Mouse (Mus musculus) liver, embryonic 15.5 days (tissue): ENCODE results near the gene Csf1. TPM values are rescaled to one million over a fixed set of nuclear protein-coding genes. Genes with fewer than 3 reads are reported as not detected.

Experiments
- ATAC-seq: fragments of 200-750 bp; cut with Nextera tagmentation; 2 replicates; pipeline ENCODE4 v1.8.0; 2017; ENCODE audit warnings: moderate number of reproducible peaks, mild to moderate bottlenecking, moderate library complexity; ENCODE audit not compliant: insufficient read depth
- H3K27ac ChIP-seq: fragments of 300-500 bp; sonication (generic); replicated peaks from 2 replicates; pipeline ENCODE4 v1.5.1; 2015; ENCODE audit warnings: mild to moderate bottlenecking, inconsistent platforms
- H3K27me3 ChIP-seq: fragments of 300-500 bp; sonication (generic); 2 replicates; pipeline ENCODE4 v1.6.1; 2015; ENCODE audit warnings: mild to moderate bottlenecking, inconsistent platforms
- H3K36me3 ChIP-seq: fragments of 300-500 bp; sonication (generic); replicated peaks from 2 replicates; pipeline ENCODE4 v1.6.1; 2015; ENCODE audit warnings: moderate library complexity, mild to moderate bottlenecking, inconsistent platforms
- H3K4me1 ChIP-seq: fragments of 300-500 bp; sonication (generic); replicated peaks from 2 replicates; pipeline ENCODE4 v1.6.1; 2015; ENCODE audit warnings: inconsistent platforms
- H3K4me2 ChIP-seq: fragments of 300-500 bp; sonication (generic); 2 replicates; pipeline ENCODE4 v1.6.1; 2015; ENCODE audit warnings: moderate library complexity, mild to moderate bottlenecking, inconsistent platforms
- H3K4me3 ChIP-seq: fragments of 300-500 bp; sonication (generic); replicated peaks from 2 replicates; pipeline ENCODE4 v1.5.1; 2015; ENCODE audit warnings: mild to moderate bottlenecking, inconsistent platforms
- H3K9ac ChIP-seq: fragments of 300-500 bp; sonication (generic); 2 replicates; pipeline ENCODE4 v1.6.1; 2015; ENCODE audit warnings: moderate library complexity, mild to moderate bottlenecking, inconsistent platforms
- H3K9me3 ChIP-seq: fragments of 300-500 bp; sonication (generic); replicated peaks from 2 replicates; pipeline ENCODE4 v1.6.1; 2016; ENCODE audit warnings: inconsistent platforms
- WGBS: fragments of 180-500 bp; shearing (Covaris S2); methylation state at CpG from one replicate; pipeline ENCODE4 v1.1.7; 2015; ENCODE audit warnings: mixed read lengths; ENCODE audit not compliant: insufficient replicate concordance; 5-methylcytosine and 5-hydroxymethylcytosine counted together
- polyA plus RNA-seq: library from polyadenylated mRNA; unstranded; fragments of >200 nt; fragmentation: Nextera tagmentation; extraction: Ambion mirVana; gene quantifications from 2 replicates; pipeline ENCODE4 v1.2.1, GENCODE M21; 2015

Gene Csf1
- polyA plus RNA-seq, 1 experiment from 2014 or later: 6.3 TPM

GRCm38 (mm10) chr3:107793300-107794201 is 33.3 kb upstream of the Csf1 start:
- ATAC-seq: no peak
- 41% methylated on average over 10 of the region's 10 CpGs for WGBS
- Histone ChIP-seq H3K9me3 (no peaks in the 10 kb centered on the region), H3K27ac (no peak overlapping the region), H3K4me2 (no peak overlapping the region), H3K4me1 (peaks cover 13% of the 10 kb centered on the region), H3K9ac (no peak overlapping the region), H3K4me3 (no peak overlapping the region), H3K36me3 (no peaks in the 10 kb centered on the region), H3K27me3 (no peaks in the 10 kb centered on the region)

GRCm38 (mm10) chr3:107792736-107793135 is 32.5 kb upstream of the Csf1 start:
- Histone ChIP-seq H3K27ac (no peak overlapping the region), H3K4me3 (no peak overlapping the region), H3K9ac (no peak overlapping the region), H3K9me3 (no peaks in the 10 kb centered on the region), H3K4me1 (peaks cover 20% of the 10 kb centered on the region), H3K27me3 (no peaks in the 10 kb centered on the region), H3K36me3 (no peaks in the 10 kb centered on the region), H3K4me2 (no peak overlapping the region)
- ATAC-seq: no peak
- WGBS: 61% methylated on average over 5 of the region's 5 CpGs

- WGBS: 41% methylated on average over 11 of the region's 11 CpGs
- H3K4me1 ChIP-seq: peaks cover 27% of the 10 kb centered on the region
- H3K4me3 ChIP-seq: no peak overlapping the region
- no peaks in the 10 kb centered on the region for H3K27me3 ChIP-seq
- H3K36me3 ChIP-seq: no peaks in the 10 kb centered on the region
- H3K27ac ChIP-seq: no peak overlapping the region
- no peaks in the 10 kb centered on the region for H3K9me3 ChIP-seq
- no peak overlapping the region for H3K9ac ChIP-seq
- no peak for ATAC-seq
- no peak overlapping the region for H3K4me2 ChIP-seq
These were observed 30.6 kb upstream of the Csf1 start for GRCm38 (mm10) chr3:107790766-107791303.

- Histone ChIP-seq H3K27ac (no peak overlapping the region), H3K9me3 (no peaks in the 10 kb centered on the region), H3K27me3 (no peaks in the 10 kb centered on the region), H3K4me1 (peaks cover 27% of the 10 kb centered on the region), H3K36me3 (no peaks in the 10 kb centered on the region), H3K4me2 (no peak overlapping the region), H3K4me3 (no peak overlapping the region), H3K9ac (no peak overlapping the region)
- 39% methylated on average over 3 of the region's 3 CpGs for WGBS
- ATAC-seq: no peak
These were observed 30.0 kb upstream of the Csf1 start for GRCm38 (mm10) chr3:107790227-107790626.

GRCm38 (mm10) chr3:107788885-107789284 is 28.6 kb upstream of the Csf1 start:
- no peak overlapping the region for H3K27ac ChIP-seq
- no peak overlapping the region for H3K4me3 ChIP-seq
- ATAC-seq: no peak
- no peak overlapping the region for H3K9ac ChIP-seq
- H3K4me2 ChIP-seq: no peak overlapping the region
- no peaks in the 10 kb centered on the region for H3K36me3 ChIP-seq
- 63% methylated on average over 3 of the region's 3 CpGs for WGBS
- H3K9me3 ChIP-seq: no peaks in the 10 kb centered on the region
- H3K27me3 ChIP-seq: no peaks in the 10 kb centered on the region
- H3K4me1 ChIP-seq: peaks cover 27% of the 10 kb centered on the region

- Histone ChIP-seq H3K27ac (no peak overlapping the region), H3K4me1 (peaks cover 27% of the 10 kb centered on the region), H3K9me3 (no peaks in the 10 kb centered on the region), H3K27me3 (no peaks in the 10 kb centered on the region), H3K4me3 (no peak overlapping the region), H3K36me3 (no peaks in the 10 kb centered on the region), H3K4me2 (no peak overlapping the region), H3K9ac (no peak overlapping the region)
- 51% methylated on average over 15 of the region's 15 CpGs for WGBS
- no peak for ATAC-seq
These were observed 27.6 kb upstream of the Csf1 start for GRCm38 (mm10) chr3:107787613-107788501.

- Histone ChIP-seq H3K27ac (no peak overlapping the region), H3K9me3 (no peaks in the 10 kb centered on the region), H3K4me2 (no peak overlapping the region), H3K9ac (no peak overlapping the region), H3K4me1 (peaks cover 27% of the 10 kb centered on the region), H3K36me3 (no peaks in the 10 kb centered on the region), H3K4me3 (no peak overlapping the region), H3K27me3 (no peaks in the 10 kb centered on the region)
- ATAC-seq: no peak
- 59% methylated on average over 11 of the region's 11 CpGs for WGBS
These were observed 26.8 kb upstream of the Csf1 start for GRCm38 (mm10) chr3:107786980-107787612.

GRCm38 (mm10) chr3:107786344-107786743 is 26.1 kb upstream of the Csf1 start:
- 56% methylated on average over 1 of the region's 1 CpGs for WGBS
- Histone ChIP-seq H3K9me3 (no peaks in the 10 kb centered on the region), H3K27ac (no peak overlapping the region), H3K9ac (no peak overlapping the region), H3K4me1 (peaks cover 26% of the 10 kb centered on the region), H3K27me3 (no peaks in the 10 kb centered on the region), H3K4me3 (no peak overlapping the region), H3K36me3 (no peaks in the 10 kb centered on the region), H3K4me2 (no peak overlapping the region)
- no peak for ATAC-seq

GRCm38 (mm10) chr3:107785546-107785945 is 25.3 kb upstream of the Csf1 start:
- no peak overlapping the region for H3K27ac ChIP-seq
- no peak for ATAC-seq
- no peak overlapping the region for H3K4me2 ChIP-seq
- H3K36me3 ChIP-seq: no peaks in the 10 kb centered on the region
- no peaks in the 10 kb centered on the region for H3K9me3 ChIP-seq
- H3K27me3 ChIP-seq: no peaks in the 10 kb centered on the region
- 62% methylated on average over 4 of the region's 4 CpGs for WGBS
- H3K9ac ChIP-seq: no peak overlapping the region
- H3K4me3 ChIP-seq: no peak overlapping the region
- H3K4me1 ChIP-seq: peaks cover 18% of the 10 kb centered on the region

- WGBS: 66% methylated on average over 3 of the region's 3 CpGs
- no peaks in the 10 kb centered on the region for H3K27me3 ChIP-seq
- ATAC-seq: no peak
- no peak overlapping the region for H3K27ac ChIP-seq
- no peak overlapping the region for H3K9ac ChIP-seq
- no peak overlapping the region for H3K4me3 ChIP-seq
- peaks cover 15% of the 10 kb centered on the region for H3K4me1 ChIP-seq
- H3K36me3 ChIP-seq: no peaks in the 10 kb centered on the region
- no peak overlapping the region for H3K4me2 ChIP-seq
- no peaks in the 10 kb centered on the region for H3K9me3 ChIP-seq
These were observed 23.0 kb upstream of the Csf1 start for GRCm38 (mm10) chr3:107783315-107783714.
